Mouse (Mus musculus) bone marrow, adult 2 months (tissue): ENCODE data around the gene Trim14. TPM values are rescaled to one million over a fixed set of nuclear protein-coding genes. Genes with fewer than 3 reads are reported as not detected.

Source experiments
- H3K27ac ChIP-seq: fragments of 200-500 bp; 2 replicates; pipeline ENCODE4 v1.5.1; 2012; ENCODE audit warnings: low read depth, mild to moderate bottlenecking, control low read depth, inconsistent platforms, low read length; ENCODE audit not compliant: control insufficient read depth, poor library complexity, insufficient read depth
- H3K4me1 ChIP-seq: fragments of 200-500 bp; 2 replicates; pipeline ENCODE4 v1.6.1; 2011; ENCODE audit warnings: low read length; ENCODE audit not compliant: control insufficient read depth, insufficient read depth
- H3K4me3 ChIP-seq: fragments of 200-500 bp; replicated peaks from 2 replicates; pipeline ENCODE3; 2011; ENCODE audit warnings: mild to moderate bottlenecking, low read depth, low read length, control low read depth; ENCODE audit not compliant: control insufficient read depth
- CTCF ChIP-seq: fragments of 200-500 bp; IDR thresholded peaks from 2 replicates; pipeline ENCODE4 v1.5.1; 2011; ENCODE audit warnings: low read length, control low read depth; ENCODE audit not compliant: control insufficient read depth, insufficient read depth
- POLR2A ChIP-seq: fragments of 200-500 bp; IDR thresholded peaks from 2 replicates; pipeline ENCODE4 v1.6.1; 2011; ENCODE audit warnings: low read depth, mild to moderate bottlenecking, control low read depth, low read length, borderline replicate concordance; ENCODE audit not compliant: control insufficient read depth
- WGBS: fragments of 180-500 bp; shearing (Covaris S2); methylation state at CpG from one replicate; pipeline ENCODE4 v1.1.7; 2018; 5-methylcytosine and 5-hydroxymethylcytosine counted together
- polyA plus RNA-seq: library from polyadenylated mRNA; stranded (reverse); fragments of >200 nt; gene quantifications from 2 replicates; pipeline ENCODE4 v1.2.4, GENCODE M21; 2011; ENCODE audit warnings: low replicate concordance; ENCODE audit not compliant: missing spikeins, insufficient read depth, insufficient read length

Gene Trim14
- polyA plus RNA-seq, 1 experiment: 4.8 TPM

- Histone ChIP-seq H3K27ac (peak within 1 kb of the TSS; percentile 32; the same call in 1 of the 2 replicates), H3K4me3 (peak within 1 kb of the TSS; percentile 93), H3K4me1 (peaks cover 4% of the 10 kb centered on the region)
- under 1% methylated on average over 58 of the region's 58 CpGs for WGBS
- TF ChIP-seq CTCF (no peak), POLR2A (peak; percentile 88; the same call in 1 of the 2 replicates)
Observed at GRCm38 (mm10) chr4:46489028-46489925, 46.7 kb downstream of the Trim14 start, which contains the start of gene Nans. TSS of gene Nans (plus strand) at chr4:46489248.

GRCm38 (mm10) chr4:46487348-46487747 is 48.6 kb downstream of the Trim14 start:
- TF ChIP-seq CTCF: no peak
- TF ChIP-seq POLR2A: no peak
- Histone ChIP-seq H3K27ac (no peak overlapping the region), H3K4me1 (peaks cover 4% of the 10 kb centered on the region), H3K4me3 (no peak overlapping the region)
- 56% methylated on average over 5 of the region's 5 CpGs for WGBS

GRCm38 (mm10) chr4:46485696-46486417 is 50.1 kb downstream of the Trim14 start:
- 11% methylated on average over 14 of the region's 14 CpGs for WGBS
- peak overlapping the region; percentile 82 for H3K27ac ChIP-seq
- peaks cover 4% of the 10 kb centered on the region for H3K4me1 ChIP-seq
- H3K4me3 ChIP-seq: peak overlapping the region; percentile 24
- TF ChIP-seq POLR2A (peak; percentile 85), CTCF (no peak)

- Histone ChIP-seq H3K4me3 (no peak overlapping the region), H3K27ac (no peak overlapping the region), H3K4me1 (no peaks in the 10 kb centered on the region)
- 95% methylated on average over 2 of the region's 2 CpGs for WGBS
- no peak for TF ChIP-seq CTCF
- no peak for TF ChIP-seq POLR2A
Observed at GRCm38 (mm10) chr4:46479081-46479480, 56.9 kb downstream of the Trim14 start.

- H3K4me3 ChIP-seq: no peak overlapping the region
- no peak overlapping the region for H3K27ac ChIP-seq
- H3K4me1 ChIP-seq: no peaks in the 10 kb centered on the region
Observed at GRCm38 (mm10) chr4:46475101-46475500, 60.8 kb downstream of the Trim14 start.

GRCm38 (mm10) chr4:46465740-46466139 is 70.2 kb downstream of the Trim14 start:
- Histone ChIP-seq H3K27ac (no peak overlapping the region), H3K4me1 (no peaks in the 10 kb centered on the region), H3K4me3 (no peak overlapping the region)
- TF ChIP-seq CTCF: 0 out of 2 replicates have a peak, but pooled peaks have one; percentile 14
- no peak for TF ChIP-seq POLR2A
- WGBS: 84% methylated on average over 3 of the region's 3 CpGs

More at GRCm38 (mm10) chr4:46475101-46475500, 60.8 kb downstream of the Trim14 start:
- WGBS: 92% methylated on average over 5 of the region's 5 CpGs
- TF ChIP-seq POLR2A: no peak
- no peak for TF ChIP-seq CTCF

GRCm38 (mm10) chr4:46463130-46463830 is 72.7 kb downstream of the Trim14 start:
- Histone ChIP-seq H3K27ac (no peak overlapping the region), H3K4me3 (no peak overlapping the region), H3K4me1 (no peaks in the 10 kb centered on the region; the same call in 1 of the 2 replicates)
- TF ChIP-seq CTCF: peak; percentile 67
- no peak for TF ChIP-seq POLR2A
- WGBS: 78% methylated on average over 7 of the region's 7 CpGs

- WGBS: 51% methylated on average over 2 of the region's 2 CpGs
- peaks cover 5% of the 10 kb centered on the region; the same call in 1 of the 2 replicates for H3K4me1 ChIP-seq
- H3K4me3 ChIP-seq: no peak overlapping the region
- no peak overlapping the region for H3K27ac ChIP-seq
- no peak for TF ChIP-seq CTCF
- no peak for TF ChIP-seq POLR2A
Observed at GRCm38 (mm10) chr4:46458411-46458810, 77.5 kb downstream of the Trim14 start.
